Mouse (Mus musculus) thymus, adult 2 months (tissue): ENCODE measurements around the gene 1700020N01Rik.

Source experiments
- CTCF ChIP-seq: fragments of 200-500 bp; IDR thresholded peaks from 2 replicates; pipeline ENCODE4 v1.5.1; 2012; ENCODE audit warnings: mild to moderate bottlenecking, control low read depth, low read length, moderate library complexity, borderline replicate concordance; ENCODE audit not compliant: control insufficient read depth, poor library complexity, insufficient read depth; ENCODE audit errors: extremely low read depth
- POLR2A ChIP-seq: fragments of 200-500 bp; IDR thresholded peaks from 2 replicates; pipeline ENCODE4 v1.6.1; 2012; ENCODE audit warnings: mild to moderate bottlenecking, low read length, control low read depth, moderate library complexity; ENCODE audit not compliant: control insufficient read depth, poor library complexity, insufficient read depth; ENCODE audit errors: extremely low read depth

- TF ChIP-seq CTCF (no peak), POLR2A (no peak)
These were observed 43.8 kb downstream of the 1700020N01Rik start for GRCm38 (mm10) chr10:21636711-21637081.
